Mouse (Mus musculus): ENCODE results near the gene Efcab14.

DNA sequence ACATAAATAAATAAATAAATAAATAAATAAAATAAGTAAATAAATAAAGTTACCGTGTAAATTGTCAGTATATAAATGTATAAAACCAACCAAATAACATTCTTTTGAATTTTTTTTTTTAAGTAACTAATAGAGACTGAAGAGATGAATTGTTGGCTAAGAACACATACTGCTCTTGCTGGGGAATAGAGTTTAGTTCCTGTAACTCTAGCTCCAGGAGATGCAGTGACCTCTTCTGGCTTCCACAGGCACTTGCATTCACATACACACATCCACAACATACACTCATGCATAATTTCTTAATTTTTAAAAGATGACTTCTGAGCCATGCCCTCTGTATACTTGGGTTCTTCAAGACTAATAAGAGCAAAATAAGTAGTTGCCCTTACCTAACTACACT lies 17.3 kb downstream of the Efcab14 start:
- no peak for TF ChIP-seq CTCF (IDR thresholded peaks at IDR 0.05; ENCODE audit: control insufficient read depth, insufficient read depth, low read length)
- TF ChIP-seq POLR2A (IDR thresholded peaks at IDR 0.05; ENCODE audit: borderline replicate concordance, control insufficient read depth, low read depth, low read length): no peak
